Mouse (Mus musculus): Measurements from ENCODE around the gene Steap2.

GRCm38 (mm10) chr5:5658680-5659079 is 35.7 kb downstream of the Steap2 start:
- TF ChIP-seq POLR2A (IDR thresholded peaks at IDR 0.05; ENCODE audit: insufficient read depth, low read length) (no peak), EP300 (IDR thresholded peaks at IDR 0.05; ENCODE audit: insufficient read depth, low read depth, low read length) (no peak)
